Comparison of ENCODE assay signal across 8 mouse cellular contexts in the genomic region with DNA sequence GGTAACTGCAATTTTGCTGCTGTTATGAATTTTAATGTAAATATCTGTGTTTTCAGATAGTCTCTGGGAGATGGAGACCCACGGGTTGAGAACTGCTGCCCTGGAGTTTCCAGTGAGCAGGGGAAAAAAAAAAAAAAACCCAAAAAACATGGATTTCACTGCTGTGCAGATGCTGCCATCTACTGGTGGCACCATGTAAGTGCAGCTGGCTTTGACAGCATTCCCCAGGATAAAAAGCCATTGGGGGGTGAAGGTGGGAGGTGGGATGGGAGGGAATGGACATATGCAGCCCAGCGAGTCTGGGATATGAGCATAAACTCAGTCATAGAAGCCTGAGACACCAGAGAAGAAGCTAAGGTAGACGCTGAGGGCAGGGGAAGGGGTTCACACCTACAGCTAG.
A peak's percentile ranks its signal among the peaks of the same experiment; 100 is the strongest.
DNase-seq lines count a peak whose midpoint lies in the region; ATAC-seq lines count a peak whose summit lies in the region.

No protein-coding gene starts in this region.

- H3K36me3 ChIP-seq in hindbrain, embryonic 11.5 days (ENCODE audit: control insufficient read depth, insufficient read depth, low read length), result no peaks in the 10 kb centered on the region
- no peaks in the 10 kb centered on the region for H3K36me3 ChIP-seq in hindbrain, embryonic 12.5 days
- H3K36me3 ChIP-seq in embryonic facial prominence, embryonic 10.5 days (replicated peaks), result no peaks in the 10 kb centered on the region
- no peaks in the 10 kb centered on the region for H3K36me3 ChIP-seq in neural tube, embryonic 11.5 days (ENCODE audit: control insufficient read depth, insufficient read depth, low read length)
- no peaks in the 10 kb centered on the region for H3K36me3 ChIP-seq in intestine, embryonic 15.5 days

- no peaks in the 10 kb centered on the region for H3K27me3 ChIP-seq in hindbrain, embryonic 11.5 days (ENCODE audit: control insufficient read depth, insufficient read depth, low read length)
- no peaks in the 10 kb centered on the region for H3K27me3 ChIP-seq in hindbrain, embryonic 12.5 days
- H3K27me3 ChIP-seq in embryonic facial prominence, embryonic 10.5 days (replicated peaks; ENCODE audit: low read depth, poor library complexity, severe bottlenecking), result peaks cover 14% of the 10 kb centered on the region
- H3K27me3 ChIP-seq in neural tube, embryonic 11.5 days (ENCODE audit: control insufficient read depth, insufficient read depth, low read length), result no peaks in the 10 kb centered on the region
- no peaks in the 10 kb centered on the region for H3K27me3 ChIP-seq in intestine, embryonic 15.5 days (replicated peaks)

- H3K4me1 ChIP-seq in hindbrain, embryonic 11.5 days (replicated peaks; ENCODE audit: control insufficient read depth, insufficient read depth, low read length), result peaks cover 2% of the 10 kb centered on the region
- peaks cover 42% of the 10 kb centered on the region for H3K4me1 ChIP-seq in hindbrain, embryonic 12.5 days
- H3K4me1 ChIP-seq in embryonic facial prominence, embryonic 10.5 days, result peaks cover 47% of the 10 kb centered on the region
- peaks cover 20% of the 10 kb centered on the region for H3K4me1 ChIP-seq in neural tube, embryonic 11.5 days (ENCODE audit: control insufficient read depth, insufficient read depth, low read length)
- peaks cover 11% of the 10 kb centered on the region for H3K4me1 ChIP-seq in intestine, embryonic 15.5 days (replicated peaks)

- no peak for ATAC-seq in hindbrain, embryonic 11.5 days (ENCODE audit: low FRiP score)
- no peak for ATAC-seq in hindbrain, embryonic 12.5 days (ENCODE audit: low FRiP score)
- no peak for ATAC-seq in neural tube, embryonic 11.5 days (ENCODE audit: insufficient read depth, low FRiP score, low TSS enrichment)
- no peak for ATAC-seq in inflammation-experienced regulatory T-cells, adult 6 months
- ATAC-seq in intestine, embryonic 15.5 days, result no peak

- WGBS in hindbrain, embryonic 11.5 days, result 16% methylated on average over 3 of the region's 3 CpGs
- WGBS in hindbrain, embryonic 12.5 days, result 12% methylated on average over 3 of the region's 3 CpGs
- 14% methylated on average over 3 of the region's 3 CpGs for WGBS in embryonic facial prominence, embryonic 10.5 days
- WGBS in neural tube, embryonic 11.5 days, result 22% methylated on average over 3 of the region's 3 CpGs
- WGBS in intestine, embryonic 15.5 days, result 21% methylated on average over 3 of the region's 3 CpGs

- H3K9me3 ChIP-seq in hindbrain, embryonic 11.5 days (ENCODE audit: control insufficient read depth, low read length), result no peaks in the 10 kb centered on the region
- no peaks in the 10 kb centered on the region for H3K9me3 ChIP-seq in hindbrain, embryonic 12.5 days (replicated peaks)
- no peaks in the 10 kb centered on the region for H3K9me3 ChIP-seq in embryonic facial prominence, embryonic 10.5 days
- H3K9me3 ChIP-seq in neural tube, embryonic 11.5 days (ENCODE audit: control insufficient read depth, low read length), result no peaks in the 10 kb centered on the region
- H3K9me3 ChIP-seq in intestine, embryonic 15.5 days, result no peaks in the 10 kb centered on the region

- H3K27ac ChIP-seq in hindbrain, embryonic 11.5 days (ENCODE audit: low read depth, low read length), result no peak overlapping the region
- H3K27ac ChIP-seq in hindbrain, embryonic 12.5 days, result no peak overlapping the region
- no peak overlapping the region for H3K27ac ChIP-seq in embryonic facial prominence, embryonic 10.5 days (replicated peaks)
- H3K27ac ChIP-seq in neural tube, embryonic 11.5 days (ENCODE audit: low read depth, low read length), result no peak overlapping the region
- no peak overlapping the region for H3K27ac ChIP-seq in intestine, embryonic 15.5 days

- peak; percentile 72 for DNase-seq in hindbrain, embryonic 11.5 days (ENCODE audit: low spot score)
- DNase-seq in thymus, postnatal 25 days, result peak; percentile 10
- DNase-seq in thymus, postnatal 14 days, result no peak
- peak; percentile 48 for DNase-seq in embryonic facial prominence, embryonic 10.5 days (ENCODE audit: low spot score)
- peak; percentile 65 for DNase-seq in neural tube, embryonic 11.5 days (ENCODE audit: low spot score)

- no peak overlapping the region for H3K4me3 ChIP-seq in hindbrain, embryonic 11.5 days (ENCODE audit: low read depth, low read length)
- no peak overlapping the region for H3K4me3 ChIP-seq in hindbrain, embryonic 12.5 days
- H3K4me3 ChIP-seq in embryonic facial prominence, embryonic 10.5 days, result no peak overlapping the region
- no peak overlapping the region for H3K4me3 ChIP-seq in neural tube, embryonic 11.5 days (ENCODE audit: low read depth, low read length)
- no peak overlapping the region for H3K4me3 ChIP-seq in intestine, embryonic 15.5 days (replicated peaks)

- no peak overlapping the region for H3K9ac ChIP-seq in hindbrain, embryonic 11.5 days (ENCODE audit: low read depth, low read length)
- no peak overlapping the region for H3K9ac ChIP-seq in hindbrain, embryonic 12.5 days
- H3K9ac ChIP-seq in neural tube, embryonic 11.5 days (ENCODE audit: low read length), result no peak overlapping the region
- no peak overlapping the region for H3K9ac ChIP-seq in intestine, embryonic 15.5 days

- H3K4me2 ChIP-seq in hindbrain, embryonic 11.5 days (replicated peaks; ENCODE audit: low read depth, low read length), result no peak overlapping the region
- H3K4me2 ChIP-seq in hindbrain, embryonic 12.5 days (replicated peaks), result no peak overlapping the region
- H3K4me2 ChIP-seq in neural tube, embryonic 11.5 days (ENCODE audit: low read depth), result no peak overlapping the region
- no peak overlapping the region for H3K4me2 ChIP-seq in intestine, embryonic 15.5 days (replicated peaks)
